ENCODE assay signal across 10 mouse cellular contexts in the genomic region with DNA sequence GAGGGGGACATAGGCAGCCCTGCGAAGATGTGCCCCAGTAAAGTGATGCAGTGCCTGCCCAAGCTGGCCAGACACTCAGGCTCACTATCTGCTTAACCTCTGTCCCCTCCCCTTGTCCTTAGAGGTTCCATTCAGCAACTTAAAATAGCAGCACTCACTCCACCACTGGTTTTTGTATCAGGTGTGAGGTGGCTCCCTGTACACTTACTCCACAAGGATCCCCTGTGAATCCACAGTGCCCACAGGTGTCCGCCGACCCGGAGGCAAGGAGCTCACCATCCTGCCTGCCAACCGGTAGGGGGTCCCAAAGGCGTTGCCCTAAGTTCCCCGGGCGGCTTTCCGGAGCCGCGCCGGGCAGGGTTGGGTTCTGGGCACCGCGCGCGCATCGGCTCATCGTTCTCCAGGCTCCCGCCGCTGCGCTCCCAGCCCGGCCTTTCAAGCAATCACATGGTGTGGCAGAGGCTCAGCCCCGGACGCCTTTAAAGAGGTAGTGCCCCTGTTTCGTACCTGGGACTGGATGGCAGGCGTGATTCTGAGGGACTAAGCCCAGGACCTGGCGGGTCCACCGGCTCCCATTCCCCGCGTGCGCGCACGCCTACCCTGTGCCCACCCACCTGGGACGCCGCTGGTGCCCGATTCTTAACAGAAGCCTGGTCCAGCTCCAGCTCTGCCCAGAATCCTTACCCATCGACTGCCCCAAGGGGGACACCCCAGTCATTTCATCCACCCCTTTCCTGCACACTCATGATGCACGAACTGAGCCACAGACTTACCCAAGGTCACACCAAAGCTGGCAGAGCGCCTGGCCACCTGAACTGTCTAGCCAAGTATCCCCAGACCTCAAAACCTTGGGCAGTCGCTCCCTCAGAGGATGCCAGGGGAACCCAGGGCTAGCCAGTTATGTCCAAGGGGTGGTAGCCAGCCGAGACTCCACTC. TPM values are rescaled to one million over a fixed set of nuclear protein-coding genes. Genes with fewer than 3 reads are reported as not detected.
DNase-seq lines count a peak whose midpoint lies in the region; ATAC-seq and TF ChIP-seq lines count a peak whose summit lies in the region.
"Had no signal": no experiment of that assay in that cellular context is flagged by ENCODE, and none has a peak within 500 bp of the region (broad histone marks: within the 10 kb centered on the region; RNA-seq: fewer than 3 reads in every experiment).

No protein-coding gene starts in this region.

- ATAC-seq in intestine, embryonic 16.5 days, result peak; percentile 29
- peak; percentile 18; the same call in 1 of the 2 replicates for ATAC-seq in limb, embryonic 11.5 days (ENCODE audit: insufficient number of reproducible peaks, low FRiP score, low TSS enrichment, low read depth)
- ATAC-seq in neural tube, embryonic 12.5 days (ENCODE audit: low FRiP score, low read depth), result peak; percentile 61

- H3K4me3 ChIP-seq in cerebellum, adult 2 months (replicated peaks; ENCODE audit: insufficient read depth, low read depth, low read length), result peak overlapping the region; percentile 96
- peak overlapping the region; percentile 50 for H3K4me3 ChIP-seq in intestine, embryonic 16.5 days (ENCODE audit: low read length)
- peak overlapping the region; percentile 36 for H3K4me3 ChIP-seq in limb, embryonic 11.5 days (ENCODE audit: low read depth, low read length)
- peak overlapping the region; percentile 41 for H3K4me3 ChIP-seq in neural tube, embryonic 12.5 days
- no peak overlapping the region for H3K4me3 ChIP-seq in thymus, adult 2 months (ENCODE audit: control insufficient read depth, insufficient read depth, low read length)

- peaks cover 23% of the 10 kb centered on the region for H3K4me1 ChIP-seq in cerebellum, adult 2 months (ENCODE audit: control insufficient read depth, insufficient read depth, low read length)
- peaks cover 23% of the 10 kb centered on the region for H3K4me1 ChIP-seq in intestine, embryonic 16.5 days (ENCODE audit: control insufficient read depth, insufficient read depth, low read length)
- H3K4me1 ChIP-seq in limb, embryonic 11.5 days (ENCODE audit: control insufficient read depth, insufficient read depth, low read length), result peaks cover 8% of the 10 kb centered on the region; the same call in 1 of the 2 replicates
- peaks cover 22% of the 10 kb centered on the region for H3K4me1 ChIP-seq in neural tube, embryonic 12.5 days
- no peaks in the 10 kb centered on the region for H3K4me1 ChIP-seq in thymus, adult 2 months (replicated peaks; ENCODE audit: control insufficient read depth, insufficient read depth, low read length)

- H3K27me3 ChIP-seq in cerebellum, adult 2 months (ENCODE audit: control insufficient read depth, insufficient read depth, low read length), result no peaks in the 10 kb centered on the region
- peaks cover 28% of the 10 kb centered on the region for H3K27me3 ChIP-seq in intestine, embryonic 16.5 days (replicated peaks; ENCODE audit: control insufficient read depth, insufficient read depth, low read length)
- H3K27me3 ChIP-seq in limb, embryonic 11.5 days (ENCODE audit: control insufficient read depth, insufficient read depth, low read length), result peaks cover 47% of the 10 kb centered on the region
- peaks cover 52% of the 10 kb centered on the region for H3K27me3 ChIP-seq in neural tube, embryonic 12.5 days (replicated peaks)
- H3K27me3 ChIP-seq in thymus, adult 2 months (ENCODE audit: control insufficient read depth, insufficient read depth, low read length), result no peaks in the 10 kb centered on the region; the same call in 1 of the 2 replicates
- H3K27me3 ChIP-seq: CH12.LX had no signal

- TF ChIP-seq POLR2A in cerebellum, adult 2 months (IDR thresholded peaks at IDR 0.05; ENCODE audit: borderline replicate concordance, insufficient read depth, low read length), result peak; percentile 72
- no peak for TF ChIP-seq POLR2A in thymus, adult 2 months (IDR thresholded peaks at IDR 0.05; ENCODE audit: control insufficient read depth, extremely low read depth, insufficient read depth, low read length, poor library complexity)

- TF ChIP-seq CTCF in cerebellum, adult 2 months (IDR thresholded peaks at IDR 0.05; ENCODE audit: borderline replicate concordance, insufficient read depth, low read depth, low read length), result no peak
- TF ChIP-seq CTCF in thymus, adult 2 months (IDR thresholded peaks at IDR 0.05; ENCODE audit: borderline replicate concordance, control insufficient read depth, extremely low read depth, insufficient read depth, low read length, poor library complexity), result no peak

- WGBS in cerebellum, adult 2 months, result under 1% methylated on average over 41 of the region's 41 CpGs
- under 1% methylated on average over 41 of the region's 41 CpGs for WGBS in intestine, embryonic 16.5 days
- 2% methylated on average over 41 of the region's 41 CpGs for WGBS in limb, embryonic 11.5 days
- WGBS in neural tube, embryonic 12.5 days, result under 1% methylated on average over 41 of the region's 41 CpGs
- 3% methylated on average over 41 of the region's 41 CpGs for WGBS in thymus, adult 2 months

- H3K9me3 ChIP-seq in intestine, embryonic 16.5 days (ENCODE audit: control insufficient read depth, low read length), result no peaks in the 10 kb centered on the region
- no peaks in the 10 kb centered on the region for H3K9me3 ChIP-seq in limb, embryonic 11.5 days (ENCODE audit: control insufficient read depth, low read length)
- no peaks in the 10 kb centered on the region for H3K9me3 ChIP-seq in neural tube, embryonic 12.5 days

- no peaks in the 10 kb centered on the region for H3K36me3 ChIP-seq in intestine, embryonic 16.5 days (ENCODE audit: control insufficient read depth, insufficient read depth, low read length)
- H3K36me3 ChIP-seq in limb, embryonic 11.5 days (ENCODE audit: control insufficient read depth, insufficient read depth, low read length), result no peaks in the 10 kb centered on the region
- H3K36me3 ChIP-seq in neural tube, embryonic 12.5 days, result no peaks in the 10 kb centered on the region
- H3K36me3 ChIP-seq in thymus, adult 2 months (ENCODE audit: control insufficient read depth, insufficient read depth, low read length), result no peaks in the 10 kb centered on the region

- peak; percentile 49 for DNase-seq in kidney, adult 18-20 months
- no peak for DNase-seq in kidney, adult 9 months
- DNase-seq in cerebellum, adult 2 months, result peak; percentile 89 to 90
- peak; percentile 57 for DNase-seq in gastrocnemius, postnatal 10 days
- DNase-seq in limb, embryonic 11.5 days (ENCODE audit: low spot score), result peak; percentile 47
- DNase-seq in thymus, adult 2 months, result no peak

- H3K4me2 ChIP-seq in intestine, embryonic 16.5 days (ENCODE audit: low read depth, low read length), result peak overlapping the region; percentile 85
- H3K4me2 ChIP-seq in limb, embryonic 11.5 days (ENCODE audit: low read depth, severe bottlenecking), result peak overlapping the region; percentile 79
- peak overlapping the region; percentile 85 for H3K4me2 ChIP-seq in neural tube, embryonic 12.5 days (replicated peaks)

- H3K9ac ChIP-seq in intestine, embryonic 16.5 days (ENCODE audit: low read depth, low read length), result peak overlapping the region; percentile 62
- peak overlapping the region; percentile 44; the same call in 1 of the 2 replicates for H3K9ac ChIP-seq in limb, embryonic 11.5 days (ENCODE audit: low read length)
- peak overlapping the region; percentile 53 for H3K9ac ChIP-seq in neural tube, embryonic 12.5 days

- H3K27ac ChIP-seq in cerebellum, adult 2 months (ENCODE audit: insufficient read depth, low read length), result peak overlapping the region; percentile 98
- H3K27ac ChIP-seq in intestine, embryonic 16.5 days (ENCODE audit: low read length), result no peak overlapping the region
- no peak overlapping the region for H3K27ac ChIP-seq in limb, embryonic 11.5 days (replicated peaks; ENCODE audit: low read depth, low read length)
- no peak overlapping the region for H3K27ac ChIP-seq in neural tube, embryonic 12.5 days
- no peak overlapping the region for H3K27ac ChIP-seq in thymus, adult 2 months (ENCODE audit: control insufficient read depth, insufficient read depth, low read length)

RNA-seq across cellular contexts. Expression of gene Adora1, which starts 0.5 kb away (rescaled TPM):
- 154 and 160 TPM in 2 replicates for polyA plus RNA-seq in cerebellum, adult 2 months (2012; rRNA removed)
- under 1 TPM; 0.90 to 0.96 TPM for total RNA-seq in gastrocnemius, postnatal 10 days (2021)
- polyA plus RNA-seq in intestine, embryonic 16.5 days (2015; fragmentation: Nextera tagmentation; extraction: Ambion mirVana), result 6.8 and 8.2 TPM in 2 replicates
- polyA plus RNA-seq in limb, embryonic 11.5 days (2014; fragmentation: Nextera tagmentation; extraction: Ambion mirVana), result 0.87 and 0.88 TPM in 2 replicates
- polyA plus RNA-seq in neural tube, embryonic 12.5 days (2016; fragmentation: Nextera tagmentation; extraction: Ambion mirVana), result 5.5 TPM in 2 replicates
- polyA plus RNA-seq in thymus, adult 2 months (2012; rRNA removed), result 6.2 and 6.3 TPM in 2 replicates
- total RNA-seq: CH12.LX had no signal

RNA-seq across cellular contexts. Expression of gene Mybph, which starts 41.5 kb away (rescaled TPM):
- 0.14 and 0.18 TPM in 2 replicates for polyA plus RNA-seq in cerebellum, adult 2 months (2012; rRNA removed)
- total RNA-seq in gastrocnemius, postnatal 10 days (2021), result 100 to 1,000 TPM; 204 to 410 TPM
- polyA plus RNA-seq in intestine, embryonic 16.5 days (2015; fragmentation: Nextera tagmentation; extraction: Ambion mirVana), result 0.17 and 0.24 TPM in 2 replicates
- 3.4 and 4.8 TPM in 2 replicates for polyA plus RNA-seq in limb, embryonic 11.5 days (2014; fragmentation: Nextera tagmentation; extraction: Ambion mirVana)
- polyA plus RNA-seq in neural tube, embryonic 12.5 days (2016; fragmentation: Nextera tagmentation; extraction: Ambion mirVana), result 8.6 and 13.0 TPM in 2 replicates
- polyA plus RNA-seq in thymus, adult 2 months (2012; rRNA removed), result 0.33 and 0.35 TPM in 2 replicates

RNA-seq across cellular contexts. Expression of gene Chil1, which starts 52.7 kb away (rescaled TPM):
- polyA plus RNA-seq in cerebellum, adult 2 months (2012; rRNA removed), result 19.8 and 24.2 TPM in 2 replicates
- total RNA-seq in gastrocnemius, postnatal 10 days (2021), result 1 to 10 TPM; 1.9 TPM
- polyA plus RNA-seq in intestine, embryonic 16.5 days (2015; fragmentation: Nextera tagmentation; extraction: Ambion mirVana), result 0.43 and 0.57 TPM in 2 replicates
- polyA plus RNA-seq in limb, embryonic 11.5 days (2014; fragmentation: Nextera tagmentation; extraction: Ambion mirVana), result 2.0 and 2.5 TPM in 2 replicates
- 2.2 and 2.5 TPM in 2 replicates for polyA plus RNA-seq in neural tube, embryonic 12.5 days (2016; fragmentation: Nextera tagmentation; extraction: Ambion mirVana)
- 9.0 and 9.5 TPM in 2 replicates for polyA plus RNA-seq in thymus, adult 2 months (2012; rRNA removed)

RNA-seq across cellular contexts. Expression of gene Myog, which starts 55.1 kb away (rescaled TPM):
- 0.06 TPM in 1 of 2 replicates, not detected in the other for polyA plus RNA-seq in cerebellum, adult 2 months (2012; rRNA removed)
- 100 to 1,000 TPM; 135 to 142 TPM for total RNA-seq in gastrocnemius, postnatal 10 days (2021)
- polyA plus RNA-seq in intestine, embryonic 16.5 days (2015; fragmentation: Nextera tagmentation; extraction: Ambion mirVana), result 0.32 TPM in 2 replicates
- 30.5 and 31.5 TPM in 2 replicates for polyA plus RNA-seq in limb, embryonic 11.5 days (2014; fragmentation: Nextera tagmentation; extraction: Ambion mirVana)
- 35.7 and 44.8 TPM in 2 replicates for polyA plus RNA-seq in neural tube, embryonic 12.5 days (2016; fragmentation: Nextera tagmentation; extraction: Ambion mirVana)
- polyA plus RNA-seq in thymus, adult 2 months (2012; rRNA removed), result 0.34 and 0.43 TPM in 2 replicates
- total RNA-seq: CH12.LX had no signal
- polyA plus RNA-seq: gonadal fat pad, adult 2 months had no signal

Comparison
In these comparisons a context has a peak if more than half of its experiments do, and no peak if none do; other contexts are left out.
1. DNase-seq: peak in kidney, adult 18-20 months (single experiment), cerebellum, adult 2 months (2 of 2), gastrocnemius, postnatal 10 days (single experiment) and limb, embryonic 11.5 days (single experiment); none in kidney, adult 9 months (single experiment) and thymus, adult 2 months (single experiment).
2. RNA of gene Adora1, which starts 0.5 kb away (polyA plus RNA-seq): 154 to 160 TPM in cerebellum, adult 2 months; 6.8 to 8.2 TPM in intestine, embryonic 16.5 days, 6.2 to 6.3 TPM in thymus, adult 2 months, 5.5 TPM in neural tube, embryonic 12.5 days and 0.87 to 0.88 TPM in limb, embryonic 11.5 days; every median in the first group is over 10 times any median in the second.
3. Peak in every context shown above with its lines, with median percentiles within 50 percentile points of each other: ATAC-seq, H3K4me2 ChIP-seq and H3K9ac ChIP-seq.